Mouse (Mus musculus) erythroblast, embryonic 14.5 days (primary cell): ENCODE measurements around the gene Ccdc180. TPM values are rescaled to one million over a fixed set of nuclear protein-coding genes. Genes with fewer than 3 reads are reported as not detected.

Source experiments
- H3K27me3 ChIP-seq: 2 replicates; pipeline ENCODE4 v1.6.1; 2012; ENCODE audit warnings: inconsistent platforms; ENCODE audit not compliant: control insufficient read depth
- H3K36me3 ChIP-seq: 2 replicates; pipeline ENCODE4 v1.6.1; 2012; ENCODE audit warnings: mild to moderate bottlenecking, inconsistent platforms; ENCODE audit not compliant: control insufficient read depth
- H3K4me1 ChIP-seq: 2 replicates; pipeline ENCODE4 v1.6.1; 2012; ENCODE audit warnings: inconsistent platforms; ENCODE audit not compliant: control insufficient read depth
- H3K4me3 ChIP-seq: replicated peaks from 2 replicates; pipeline ENCODE3; 2012; ENCODE audit warnings: moderate library complexity, mild to moderate bottlenecking, inconsistent platforms
- H3K9me3 ChIP-seq: 2 replicates; pipeline ENCODE4 v1.6.1; 2012; ENCODE audit warnings: low read length, inconsistent platforms, mixed read lengths; ENCODE audit not compliant: control insufficient read depth
- GATA1 ChIP-seq: IDR thresholded peaks from 2 replicates; pipeline ENCODE4 v1.6.1; 2012; ENCODE audit warnings: low read length, inconsistent platforms, mixed read lengths
- TAL1 ChIP-seq: IDR thresholded peaks from 3 replicates; pipeline ENCODE4 v1.6.1; 2012; ENCODE audit warnings: low read length, inconsistent platforms, mixed read lengths
- polyA plus RNA-seq: library from polyadenylated mRNA; stranded (reverse); fragments of >175 nt; gene quantifications from 2 replicates; pipeline ENCODE4 v1.2.3, GENCODE M21; 2012

Ccdc180 gene
- not detected in 2 replicates for polyA plus RNA-seq

GRCm38 (mm10) chr4:45890066-45890761 lies at the start of gene Ccdc180:
Gene Ccdc180, plus strand, starts transcription at chr4:45890303.
- TF ChIP-seq GATA1 (no peak), TAL1 (no peak)
- Histone ChIP-seq H3K4me1 (no peaks in the 10 kb centered on the region), H3K9me3 (no peaks in the 10 kb centered on the region), H3K4me3 (no peak within 1 kb of the TSS), H3K27me3 (no peaks in the 10 kb centered on the region), H3K36me3 (no peaks in the 10 kb centered on the region)

GRCm38 (mm10) chr4:45844355-45844754 lies 45.7 kb upstream of the Ccdc180 start:
- H3K4me1 ChIP-seq, result no peaks in the 10 kb centered on the region
- no peaks in the 10 kb centered on the region for H3K36me3 ChIP-seq
- no peak overlapping the region for H3K4me3 ChIP-seq
- no peaks in the 10 kb centered on the region for H3K9me3 ChIP-seq
- peaks cover 3% of the 10 kb centered on the region for H3K27me3 ChIP-seq
- no peak for TF ChIP-seq GATA1
- no peak for TF ChIP-seq TAL1

GRCm38 (mm10) chr4:45846263-45846662 lies 43.8 kb upstream of the Ccdc180 start:
- no peaks in the 10 kb centered on the region for H3K9me3 ChIP-seq
- H3K36me3 ChIP-seq, result no peaks in the 10 kb centered on the region
- H3K4me3 ChIP-seq, result no peak overlapping the region
- TF ChIP-seq TAL1, result no peak
- no peak for TF ChIP-seq GATA1
- H3K27me3 ChIP-seq, result peaks cover 3% of the 10 kb centered on the region
- no peaks in the 10 kb centered on the region for H3K4me1 ChIP-seq

- Histone ChIP-seq H3K27me3 (peaks cover 3% of the 10 kb centered on the region), H3K9me3 (no peaks in the 10 kb centered on the region), H3K36me3 (no peaks in the 10 kb centered on the region), H3K4me1 (no peaks in the 10 kb centered on the region), H3K4me3 (peak within 1 kb of the TSS; percentile 37)
- TF ChIP-seq TAL1 (no peak), GATA1 (no peak)
Observed at GRCm38 (mm10) chr4:45848109-45848824, 41.8 kb upstream of the Ccdc180 start, which contains the start of gene Stra6l. Gene Stra6l, plus strand, starts transcription at chr4:45848664.

- H3K4me1 ChIP-seq, result no peaks in the 10 kb centered on the region
- peak overlapping the region; percentile 37 for H3K4me3 ChIP-seq
- H3K27me3 ChIP-seq, result peaks cover 3% of the 10 kb centered on the region
- TF ChIP-seq TAL1 (no peak), GATA1 (no peak)
- no peaks in the 10 kb centered on the region for H3K9me3 ChIP-seq
- no peaks in the 10 kb centered on the region for H3K36me3 ChIP-seq
Observed at GRCm38 (mm10) chr4:45848825-45849156, 41.3 kb upstream of the Ccdc180 start.

- Histone ChIP-seq H3K4me1 (no peaks in the 10 kb centered on the region), H3K9me3 (no peaks in the 10 kb centered on the region), H3K4me3 (peak overlapping the region; percentile 20), H3K36me3 (no peaks in the 10 kb centered on the region), H3K27me3 (peaks cover 3% of the 10 kb centered on the region)
- no peak for TF ChIP-seq GATA1
- no peak for TF ChIP-seq TAL1
Observed at GRCm38 (mm10) chr4:45849419-45849818, 40.7 kb upstream of the Ccdc180 start.

- Histone ChIP-seq H3K27me3 (peaks cover 3% of the 10 kb centered on the region), H3K4me3 (no peak overlapping the region), H3K9me3 (no peaks in the 10 kb centered on the region), H3K4me1 (no peaks in the 10 kb centered on the region), H3K36me3 (no peaks in the 10 kb centered on the region)
- no peak for TF ChIP-seq GATA1
- TF ChIP-seq TAL1, result no peak
Observed at GRCm38 (mm10) chr4:45851640-45852051, 38.5 kb upstream of the Ccdc180 start.

- no peaks in the 10 kb centered on the region for H3K36me3 ChIP-seq
- TF ChIP-seq GATA1 (no peak), TAL1 (no peak)
Observed at GRCm38 (mm10) chr4:45853496-45854246, 36.4 kb upstream of the Ccdc180 start.

More at GRCm38 (mm10) chr4:45853496-45854246, 36.4 kb upstream of the Ccdc180 start:
- Histone ChIP-seq H3K4me1 (no peaks in the 10 kb centered on the region), H3K9me3 (no peaks in the 10 kb centered on the region), H3K27me3 (peaks cover 3% of the 10 kb centered on the region), H3K4me3 (no peak overlapping the region)
